Mouse (Mus musculus): Measurements from ENCODE around the gene Dnase1l1. TPM values are rescaled to one million over a fixed set of nuclear protein-coding genes. Genes with fewer than 3 reads are reported as not detected.

Gene Dnase1l1
- polyA plus RNA-seq, 1 experiment from 2014 or later, result 12.0 TPM

DNA sequence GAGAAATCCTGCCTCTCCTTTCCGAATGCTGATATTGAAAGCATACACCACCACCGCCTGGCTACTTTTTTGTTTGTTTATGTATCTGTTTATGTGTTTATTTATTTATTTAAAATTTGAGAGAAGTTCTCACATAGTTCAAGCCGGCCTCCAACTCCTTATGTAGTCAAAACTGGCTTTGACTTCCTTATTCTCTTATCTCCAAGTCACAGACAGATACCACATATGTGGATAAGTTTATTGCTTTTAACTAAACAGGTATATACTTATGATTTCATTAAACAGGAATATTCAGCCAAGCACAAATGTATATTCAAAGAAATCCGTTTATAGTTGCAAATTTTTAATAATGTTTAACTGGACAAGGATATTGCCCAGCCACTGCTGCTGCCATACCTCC is 11.3 kb upstream of the Dnase1l1 start:
- H3K4me3 ChIP-seq, result no peak overlapping the region
- no peaks in the 10 kb centered on the region for H3K9me3 ChIP-seq
- peaks cover 4% of the 10 kb centered on the region; the same call in 1 of the 2 replicates for H3K4me1 ChIP-seq
- 78% methylated on average over 4 of the region's 4 CpGs for WGBS
- H3K4me2 ChIP-seq (replicated peaks), result no peak overlapping the region
- peaks cover 17% of the 10 kb centered on the region for H3K36me3 ChIP-seq
- ATAC-seq (ENCODE audit: low FRiP score, low read depth), result no peak
- H3K27me3 ChIP-seq, result no peaks in the 10 kb centered on the region
- no peak overlapping the region for H3K27ac ChIP-seq
- no peak overlapping the region for H3K9ac ChIP-seq

DNA sequence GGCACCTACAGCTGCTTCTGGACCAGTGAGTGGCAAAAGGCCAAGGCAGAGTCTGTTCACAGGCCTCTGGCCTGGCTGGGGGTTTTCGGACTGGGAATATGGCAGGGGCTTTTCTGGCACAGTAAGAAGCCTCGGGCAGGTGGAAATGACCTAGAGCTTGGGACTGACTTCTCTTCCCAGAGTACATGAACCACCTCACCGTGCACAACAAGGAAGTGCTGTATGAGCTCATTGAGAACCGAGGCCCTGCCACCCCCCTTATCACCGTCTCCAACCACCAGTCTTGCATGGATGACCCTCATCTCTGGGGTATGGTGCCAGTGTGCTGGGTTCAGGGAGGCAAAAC is 928 bp upstream of the Dnase1l1 start:
- H3K27ac ChIP-seq, result peak overlapping the region; percentile 58; the same call in 1 of the 2 replicates
- H3K4me1 ChIP-seq, result peaks cover 13% of the 10 kb centered on the region
- H3K9me3 ChIP-seq, result no peaks in the 10 kb centered on the region
- H3K4me3 ChIP-seq, result peak overlapping the region; percentile 62
- H3K9ac ChIP-seq, result peak overlapping the region; percentile 79
- H3K27me3 ChIP-seq, result no peaks in the 10 kb centered on the region
- peak overlapping the region; percentile 76 for H3K4me2 ChIP-seq (replicated peaks)
- 51% methylated on average over 5 of the region's 5 CpGs for WGBS
- peaks cover 2% of the 10 kb centered on the region; the same call in 1 of the 2 replicates for H3K36me3 ChIP-seq
- 0 out of 2 replicates have a peak, but pooled peaks have one; percentile 16 for ATAC-seq (ENCODE audit: low FRiP score, low read depth)

DNA sequence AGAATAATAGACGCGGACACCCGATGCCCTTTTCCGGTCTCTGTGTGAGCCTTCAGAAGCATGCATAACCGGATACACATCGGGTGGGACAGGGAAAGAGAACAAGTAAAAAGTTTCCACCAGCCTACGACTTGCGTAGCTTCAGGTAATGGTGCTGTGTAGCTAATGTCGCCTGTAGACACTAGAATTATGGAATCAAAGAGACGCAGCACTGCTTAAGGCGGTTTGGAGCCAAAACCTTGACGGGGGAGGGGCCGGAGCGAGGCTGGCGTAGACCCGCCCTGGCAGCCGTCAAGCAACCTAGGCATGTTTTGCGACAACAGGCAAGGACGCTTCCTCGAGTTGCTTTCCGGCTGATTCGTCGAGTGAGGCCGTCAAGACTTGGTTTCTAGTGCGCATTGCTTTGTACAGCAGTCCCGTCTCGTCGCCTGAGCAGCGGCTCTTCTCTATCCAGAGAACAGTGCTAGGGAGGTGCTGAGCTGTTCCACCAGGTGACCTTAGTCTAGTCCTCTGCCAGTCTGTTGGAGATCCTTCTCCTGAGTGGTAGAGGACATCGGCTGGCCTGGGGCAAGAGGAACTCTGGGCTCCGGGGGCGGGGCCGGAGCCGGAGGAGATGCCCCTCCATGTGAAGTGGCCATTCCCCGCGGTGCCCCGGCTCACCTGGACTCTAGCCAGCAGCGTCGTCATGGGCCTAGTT is 406 bp upstream of the Dnase1l1 start:
- Histone ChIP-seq H3K9ac (peak overlapping the region; percentile 79), H3K4me1 (peaks cover 13% of the 10 kb centered on the region), H3K4me3 (peak overlapping the region; percentile 62), H3K36me3 (no peaks in the 10 kb centered on the region), H3K27me3 (no peaks in the 10 kb centered on the region), H3K27ac (peak overlapping the region; percentile 77), H3K9me3 (no peaks in the 10 kb centered on the region), H3K4me2 (replicated peaks) (peak overlapping the region; percentile 76)
- 20% methylated on average over 39 of the region's 39 CpGs for WGBS
- peak; percentile 65 for ATAC-seq (ENCODE audit: low FRiP score, low read depth)

DNA sequence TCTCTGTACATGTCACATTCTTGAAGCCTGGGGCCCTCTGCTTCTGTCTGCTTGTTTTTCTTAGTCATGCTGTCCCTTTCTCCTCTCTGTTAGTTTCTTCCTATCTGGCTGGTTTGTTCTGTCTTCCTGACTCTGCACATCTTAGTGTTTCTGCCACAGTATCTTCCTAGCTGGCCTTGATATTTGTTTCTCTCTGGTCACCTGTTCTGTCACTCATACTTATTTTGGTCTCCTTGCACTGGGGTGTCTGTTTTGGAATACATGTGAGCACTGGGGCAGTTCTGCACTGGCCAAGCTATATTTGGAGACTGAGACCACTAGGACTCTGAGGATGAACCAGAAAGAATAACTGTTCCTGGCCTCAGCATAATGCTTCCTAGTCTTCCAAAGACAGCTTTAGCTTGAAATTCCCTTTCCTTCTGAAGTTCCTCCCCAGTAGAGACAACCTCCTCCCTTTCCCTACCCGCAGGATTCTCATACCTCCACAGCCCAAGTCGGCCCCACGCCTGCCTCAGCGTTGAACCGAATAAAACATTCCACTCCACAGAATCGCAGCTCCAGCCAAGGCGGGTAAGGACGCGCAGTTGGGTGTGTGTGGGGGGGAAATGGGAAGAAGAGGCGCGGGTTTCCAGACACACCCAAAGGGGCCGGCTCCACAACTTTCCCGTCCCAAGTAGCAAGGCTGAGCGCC is 951 bp downstream of the Dnase1l1 start:
- Histone ChIP-seq H3K36me3 (no peaks in the 10 kb centered on the region), H3K27me3 (no peaks in the 10 kb centered on the region), H3K9ac (peak overlapping the region; percentile 62), H3K4me3 (peak overlapping the region; percentile 62), H3K4me2 (replicated peaks) (peak overlapping the region; percentile 76), H3K4me1 (peaks cover 13% of the 10 kb centered on the region), H3K27ac (peak overlapping the region; percentile 69; the same call in 1 of the 2 replicates), H3K9me3 (no peaks in the 10 kb centered on the region)
- WGBS, result 16% methylated on average over 14 of the region's 14 CpGs
- ATAC-seq (ENCODE audit: low FRiP score, low read depth), result no peak

DNA sequence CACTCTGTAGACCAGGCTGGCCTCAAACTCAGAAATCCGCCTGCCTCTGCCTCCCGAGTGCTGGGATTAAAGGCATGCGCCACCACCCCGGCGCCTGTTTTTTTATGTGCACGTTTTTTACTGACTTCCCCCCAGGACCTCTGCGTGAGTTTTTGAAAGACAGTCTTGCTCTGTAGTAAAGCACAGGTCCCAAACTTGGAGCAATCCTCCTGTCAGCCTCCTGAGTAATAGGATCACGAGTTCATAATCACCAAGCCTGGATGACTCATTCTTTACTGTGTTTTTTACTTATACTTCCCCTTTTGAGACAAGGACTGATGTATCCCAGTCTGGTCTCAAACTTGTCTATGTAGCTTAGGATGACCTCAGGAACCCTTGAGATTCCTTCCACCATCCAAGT is 4.2 kb downstream of the Dnase1l1 start:
- Histone ChIP-seq H3K9me3 (no peaks in the 10 kb centered on the region), H3K9ac (no peak overlapping the region), H3K4me1 (peaks cover 6% of the 10 kb centered on the region; the same call in 1 of the 2 replicates), H3K27ac (no peak overlapping the region), H3K4me2 (replicated peaks) (no peak overlapping the region), H3K27me3 (no peaks in the 10 kb centered on the region), H3K4me3 (no peak overlapping the region), H3K36me3 (0 out of 2 replicates have a peak, but pooled peaks cover 4% of the 10 kb centered on the region)
- 71% methylated on average over 8 of the region's 8 CpGs for WGBS
- no peak for ATAC-seq (ENCODE audit: low FRiP score, low read depth)

DNA sequence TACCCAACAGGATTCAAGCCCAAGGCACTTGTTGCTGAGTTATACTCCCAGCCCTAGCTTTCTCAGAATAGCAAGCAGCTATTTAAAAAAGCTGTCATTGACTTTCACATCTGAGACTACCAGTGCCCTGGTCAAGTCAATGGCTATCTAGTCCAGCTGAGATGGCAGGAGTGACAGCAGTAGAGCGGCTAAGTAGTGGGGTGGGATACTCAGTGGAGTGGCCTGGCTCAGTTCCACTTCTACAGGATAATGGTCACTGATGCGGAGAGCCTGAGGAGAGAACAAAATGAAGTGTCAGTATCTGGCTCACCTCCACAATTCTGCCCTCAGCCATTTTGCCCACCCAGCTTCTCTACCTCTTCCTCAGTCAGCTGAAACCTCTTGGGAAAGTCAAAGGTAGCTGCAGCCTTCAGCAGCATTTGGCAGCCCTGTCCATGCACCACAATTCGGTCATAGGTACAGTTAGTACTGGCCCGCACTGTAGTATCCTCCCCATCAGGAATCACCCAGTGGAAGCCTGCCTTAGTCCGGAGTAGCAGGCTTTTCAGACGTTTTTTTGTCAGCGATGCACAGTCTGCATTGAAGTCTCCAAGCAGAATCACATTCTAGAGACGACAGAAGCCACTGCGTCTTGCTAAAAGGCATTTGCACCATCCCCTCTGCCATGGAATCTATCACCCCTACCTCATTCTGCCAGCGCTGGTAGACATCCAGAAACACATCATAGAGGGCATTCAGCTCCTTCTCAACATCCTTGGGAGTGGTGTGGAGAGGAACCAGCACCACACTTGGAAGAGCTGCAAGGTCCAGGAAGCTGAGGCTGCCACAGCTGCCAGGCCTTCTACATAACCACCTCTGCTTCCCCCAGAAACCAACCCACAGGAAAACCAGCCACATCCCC is 8.5 kb downstream of the Dnase1l1 start:
- Histone ChIP-seq H3K4me3 (no peak overlapping the region), H3K9me3 (no peaks in the 10 kb centered on the region), H3K27me3 (no peaks in the 10 kb centered on the region), H3K27ac (no peak overlapping the region), H3K36me3 (peaks cover 8% of the 10 kb centered on the region; the same call in 1 of the 2 replicates), H3K4me2 (replicated peaks) (no peak overlapping the region), H3K9ac (no peak overlapping the region), H3K4me1 (no peaks in the 10 kb centered on the region)
- ATAC-seq (ENCODE audit: low FRiP score, low read depth), result no peak
- 31% methylated on average over 10 of the region's 10 CpGs for WGBS

DNA sequence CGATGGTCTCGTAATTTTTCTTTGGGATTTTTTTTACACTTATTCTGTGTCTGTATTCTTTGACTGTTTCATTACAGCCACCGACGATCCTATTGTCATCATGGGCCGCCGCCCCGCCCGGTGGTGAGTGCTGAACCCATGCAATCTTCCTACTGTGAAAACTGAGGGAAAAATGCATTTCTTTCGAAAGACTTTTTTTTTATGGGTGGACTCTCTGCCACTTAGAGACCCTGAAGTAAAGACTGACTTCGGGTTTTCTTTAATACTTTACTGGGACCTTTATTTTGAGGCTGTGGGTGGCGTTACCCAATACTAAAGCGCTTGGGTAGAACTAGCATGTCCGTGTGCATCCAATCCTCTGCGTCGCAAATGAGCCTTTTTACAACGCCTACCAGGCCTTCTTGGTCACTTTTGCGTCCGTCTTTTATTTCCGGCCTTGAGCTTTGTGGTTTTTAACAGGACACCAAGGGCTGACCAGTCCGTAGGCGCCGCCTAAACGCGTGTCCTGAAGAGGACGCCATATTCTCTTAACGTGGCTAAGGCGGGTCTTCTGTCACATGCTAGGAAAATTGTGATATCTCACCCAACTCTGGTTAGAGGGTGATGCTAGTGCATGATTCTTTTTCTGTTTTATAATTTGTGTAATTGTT is 11.1 kb downstream of the Dnase1l1 start:
- WGBS, result 16% methylated on average over 27 of the region's 27 CpGs
- peak; percentile 1; the same call in 1 of the 2 replicates for ATAC-seq (ENCODE audit: low FRiP score, low read depth)
- Histone ChIP-seq H3K4me1 (no peaks in the 10 kb centered on the region), H3K9ac (peak overlapping the region; percentile 83), H3K9me3 (no peaks in the 10 kb centered on the region), H3K4me3 (peak overlapping the region; percentile 60), H3K36me3 (peaks cover 8% of the 10 kb centered on the region; the same call in 1 of the 2 replicates), H3K4me2 (replicated peaks) (peak overlapping the region; percentile 64), H3K27me3 (no peaks in the 10 kb centered on the region), H3K27ac (peak overlapping the region; percentile 74)

DNA sequence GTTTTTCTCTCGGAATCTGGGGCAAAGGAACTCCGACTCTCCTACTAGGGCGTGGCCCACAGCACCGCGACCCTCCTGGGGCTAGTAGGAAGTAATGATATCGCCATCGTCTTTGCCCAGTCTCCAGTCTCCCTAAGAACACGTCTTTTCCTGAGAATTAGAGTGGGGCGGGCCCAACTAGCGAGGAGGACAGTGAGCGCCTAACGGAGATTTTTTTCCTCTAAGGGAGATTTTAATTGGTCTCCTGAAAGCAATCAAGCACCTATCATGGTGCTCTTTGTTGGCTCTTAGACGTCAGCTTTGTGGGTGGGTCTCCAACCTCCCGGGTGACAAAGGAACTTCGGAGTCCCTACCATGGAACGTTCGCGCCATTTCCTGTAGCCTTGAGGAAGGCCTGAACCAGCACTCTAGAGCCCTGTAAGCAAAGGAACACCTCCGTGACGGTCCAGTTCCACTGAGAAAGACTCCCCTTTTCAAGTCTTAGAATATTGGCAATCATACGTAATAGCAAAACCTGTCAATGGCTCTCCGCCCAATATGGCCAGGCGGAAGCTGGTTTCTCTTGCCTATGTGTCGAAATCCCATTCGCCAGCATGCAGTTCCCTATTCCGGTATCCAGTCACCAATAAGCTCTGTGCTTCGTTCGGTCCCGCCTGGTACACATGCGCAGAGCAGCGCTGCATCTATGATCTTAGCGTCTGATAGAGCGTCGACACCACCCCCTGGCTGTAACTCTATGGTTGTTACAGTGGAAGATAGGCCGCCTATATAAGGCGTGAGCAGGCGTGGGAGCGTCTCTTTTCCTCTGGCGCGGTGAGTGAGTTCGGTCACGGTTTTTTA is 11.9 kb downstream of the Dnase1l1 start, which contains the start of gene Rpl10:
TSS of gene Rpl10 (plus strand) at position 751 of the 840 bp plus-strand sequence.
- Histone ChIP-seq H3K27ac (peak within 1 kb of the TSS; percentile 96), H3K27me3 (no peaks in the 10 kb centered on the region), H3K36me3 (peaks cover 8% of the 10 kb centered on the region; the same call in 1 of the 2 replicates), H3K9ac (peak within 1 kb of the TSS; percentile 83), H3K4me1 (no peaks in the 10 kb centered on the region), H3K4me3 (peak within 1 kb of the TSS; percentile 60), H3K4me2 (replicated peaks) (peak within 1 kb of the TSS; percentile 64), H3K9me3 (no peaks in the 10 kb centered on the region)
- 15% methylated on average over 42 of the region's 42 CpGs for WGBS
- peak; percentile 95 for ATAC-seq (ENCODE audit: low FRiP score, low read depth)

DNA sequence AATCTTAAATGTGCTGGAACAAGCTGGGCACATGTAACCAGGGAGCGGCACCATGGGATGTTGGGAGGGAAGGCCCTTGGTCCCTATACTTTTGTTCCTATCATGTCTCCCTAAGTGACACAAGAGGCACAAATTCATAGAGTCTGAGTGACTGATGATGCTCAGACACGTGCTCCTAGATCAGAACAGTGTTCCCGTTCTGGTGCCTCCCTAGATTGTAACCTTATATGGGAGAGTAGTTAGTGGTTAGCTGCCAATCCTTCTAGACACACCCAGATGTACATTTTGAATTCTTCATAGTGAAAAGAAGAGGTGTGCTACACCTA is 12.4 kb downstream of the Dnase1l1 start:
- Histone ChIP-seq H3K9ac (peak overlapping the region; percentile 64), H3K27me3 (no peaks in the 10 kb centered on the region), H3K4me1 (no peaks in the 10 kb centered on the region), H3K27ac (peak overlapping the region; percentile 96), H3K9me3 (no peaks in the 10 kb centered on the region), H3K4me2 (replicated peaks) (peak overlapping the region; percentile 59), H3K36me3 (peaks cover 8% of the 10 kb centered on the region; the same call in 1 of the 2 replicates), H3K4me3 (peak overlapping the region; percentile 60)
- peak; percentile 7; the same call in 1 of the 2 replicates for ATAC-seq (ENCODE audit: low FRiP score, low read depth)
- WGBS, result 16% methylated on average over 3 of the region's 3 CpGs

DNA sequence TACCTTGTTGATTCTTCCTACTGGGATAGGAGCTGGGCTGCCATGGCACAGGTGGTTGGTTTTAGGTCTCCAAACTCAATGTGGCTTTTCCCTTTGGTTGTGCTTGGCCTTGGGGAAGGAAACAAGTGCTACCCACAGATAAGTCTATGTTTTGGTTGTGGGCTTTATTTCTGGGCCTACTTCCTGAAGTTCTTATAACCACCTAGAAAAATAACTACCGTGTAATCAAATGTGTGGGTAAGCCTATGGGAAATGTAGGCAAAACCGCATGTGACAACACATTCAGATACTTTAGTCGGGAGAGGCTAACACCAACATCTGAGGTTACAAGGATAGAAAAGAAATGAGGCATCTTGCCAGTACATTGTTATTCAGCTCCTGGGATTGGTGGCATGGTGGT is 24.4 kb downstream of the Dnase1l1 start:
- no peak for ATAC-seq (ENCODE audit: low FRiP score, low read depth)
- H3K36me3 ChIP-seq, result peaks cover 23% of the 10 kb centered on the region
- H3K4me1 ChIP-seq, result peaks cover 5% of the 10 kb centered on the region; the same call in 1 of the 2 replicates
- 94% methylated on average over 3 of the region's 3 CpGs for WGBS
- H3K27ac ChIP-seq, result no peak overlapping the region
- H3K27me3 ChIP-seq, result no peaks in the 10 kb centered on the region
- no peak overlapping the region for H3K9ac ChIP-seq
- no peaks in the 10 kb centered on the region for H3K9me3 ChIP-seq
- H3K4me3 ChIP-seq, result no peak overlapping the region
- no peak overlapping the region for H3K4me2 ChIP-seq (replicated peaks)
